Mouse (Mus musculus): Measurements from ENCODE around the gene Kitl.

- TF ChIP-seq CTCF (IDR thresholded peaks at IDR 0.05; ENCODE audit: low read depth, low read length): no peak
- no peak for TF ChIP-seq TAL1 (conservative IDR thresholded peaks at IDR 0.05; ENCODE audit: low read depth, low read length)
- no peak for TF ChIP-seq POLR2AphosphoS5 (IDR thresholded peaks at IDR 0.05; ENCODE audit: insufficient replicate concordance, low read depth, low read length)
Observed at GRCm38 (mm10) chr10:100031631-100032030, 16.2 kb downstream of the Kitl start.
